Mouse (Mus musculus) megakaryocyte, embryonic 14.5 days (primary cell): Measurements from ENCODE around the gene Mprip. TPM values are rescaled to one million over a fixed set of nuclear protein-coding genes. Genes with fewer than 3 reads are reported as not detected.
A peak's percentile ranks its signal among the peaks of the same experiment; 100 is the strongest.

Experiments
- H3K27me3 ChIP-seq: replicated peaks from 2 replicates; pipeline ENCODE3; 2012; ENCODE audit warnings: inconsistent platforms
- H3K36me3 ChIP-seq: replicated peaks from 2 replicates; pipeline ENCODE3; 2012; ENCODE audit warnings: low read length, inconsistent platforms, mixed read lengths
- H3K4me1 ChIP-seq: 2 replicates; pipeline ENCODE4 v1.6.1; 2012; ENCODE audit warnings: inconsistent platforms
- H3K4me3 ChIP-seq: replicated peaks from 2 replicates; pipeline ENCODE3; 2012; ENCODE audit warnings: moderate library complexity, mild to moderate bottlenecking, inconsistent platforms
- H3K9me3 ChIP-seq: 2 replicates; pipeline ENCODE4 v1.6.1; 2012; ENCODE audit warnings: inconsistent platforms
- FLI1 ChIP-seq: IDR thresholded peaks from 2 replicates; pipeline ENCODE4 v1.6.1; 2012; ENCODE audit warnings: low read length, inconsistent platforms, mixed read lengths
- GATA1 ChIP-seq: IDR thresholded peaks from 3 replicates; pipeline ENCODE4 v1.6.1; 2012; ENCODE audit warnings: mixed read lengths, low read length, inconsistent platforms, borderline replicate concordance
- polyA plus RNA-seq: library from polyadenylated mRNA; stranded (reverse); fragments of >175 nt; gene quantifications from 2 replicates; pipeline ENCODE4 v1.2.3, GENCODE M21; 2012; ENCODE audit warnings: low replicate concordance; ENCODE audit not compliant: insufficient read depth

Gene Mprip
- polyA plus RNA-seq, 1 experiment, result 37.2 TPM

GRCm38 (mm10) chr11:59808170-59808960, 147.3 kb downstream of the Mprip start:
- Histone ChIP-seq H3K4me1 (peaks cover 76% of the 10 kb centered on the region), H3K27me3 (no peaks in the 10 kb centered on the region), H3K9me3 (no peaks in the 10 kb centered on the region), H3K4me3 (peak overlapping the region; percentile 93), H3K36me3 (peaks cover 62% of the 10 kb centered on the region)
- TF ChIP-seq GATA1 (no peak), FLI1 (no peak)

DNA sequence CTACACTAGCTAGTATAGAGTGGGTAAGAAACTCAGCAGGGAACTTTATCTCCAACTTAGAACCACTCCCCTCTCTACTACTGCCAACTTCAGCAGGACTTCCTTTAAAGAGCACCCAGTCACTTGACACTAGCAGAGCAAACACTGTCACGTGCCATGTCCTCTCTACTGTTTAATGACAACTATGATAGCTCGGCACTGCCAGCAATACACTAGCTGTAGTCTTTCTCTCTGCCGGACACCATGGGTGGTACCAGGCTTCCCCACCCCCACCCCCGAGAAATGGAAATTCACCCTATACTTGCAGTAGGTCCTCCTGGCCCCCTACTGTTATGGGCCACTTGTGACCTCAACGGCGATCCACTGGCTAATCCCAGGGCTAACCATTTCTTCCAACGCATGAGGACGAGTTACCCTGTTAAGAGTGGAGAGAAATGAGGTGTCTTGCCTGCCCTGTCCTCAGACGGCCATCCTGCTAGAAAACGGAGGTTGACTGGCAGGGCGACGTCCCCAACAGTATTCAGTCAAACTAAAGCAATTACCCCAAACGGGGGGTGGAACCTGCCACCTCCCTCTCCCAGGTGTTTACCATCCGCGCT, 148.1 kb downstream of the Mprip start:
- Histone ChIP-seq H3K27me3 (no peaks in the 10 kb centered on the region), H3K4me1 (peaks cover 77% of the 10 kb centered on the region), H3K4me3 (peak overlapping the region; percentile 93), H3K36me3 (peaks cover 58% of the 10 kb centered on the region), H3K9me3 (no peaks in the 10 kb centered on the region)
- no peak for TF ChIP-seq GATA1
- no peak for TF ChIP-seq FLI1

DNA sequence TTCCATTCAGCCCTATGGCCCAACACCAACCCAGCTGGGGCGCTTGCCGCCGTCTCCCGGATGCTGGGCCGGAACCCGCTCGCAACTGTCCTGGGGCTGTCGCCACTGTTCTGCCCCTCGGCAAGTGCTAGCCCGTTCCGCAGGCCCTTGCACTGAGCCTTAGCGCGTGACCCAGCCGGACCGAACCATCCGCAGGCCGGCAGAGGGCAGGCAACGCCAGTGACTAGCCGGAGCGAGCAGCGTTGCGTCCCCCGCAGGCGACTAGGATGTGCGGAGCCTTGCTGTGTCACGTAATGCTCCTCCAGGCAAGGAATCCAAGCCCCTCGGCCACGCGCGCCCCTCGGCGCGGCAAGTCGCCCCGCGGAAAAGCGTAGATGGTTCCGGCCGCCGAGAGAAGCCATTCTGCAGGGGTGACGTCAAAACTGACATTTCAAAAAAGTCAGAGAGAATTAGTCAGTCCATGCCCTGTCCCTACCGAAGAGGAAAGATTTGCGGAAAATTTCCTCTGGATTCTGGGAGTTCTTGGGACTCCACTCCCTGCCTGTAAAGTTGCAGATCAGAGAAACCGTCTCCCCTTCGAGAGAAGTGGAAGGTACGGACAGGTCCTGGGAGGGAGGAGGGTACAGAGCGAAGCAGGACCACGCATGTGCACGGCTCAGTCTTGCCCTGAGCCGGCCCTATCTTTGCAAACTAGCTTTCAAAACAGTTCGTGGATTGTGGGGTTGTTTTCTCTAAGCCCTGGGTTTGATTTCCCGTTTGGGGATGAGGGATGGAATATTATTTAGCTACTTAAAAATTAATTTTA, 148.8 kb downstream of the Mprip start, which contains the start of gene Flcn:
TSS of gene Flcn (minus strand) at position 347 of the 805 bp plus-strand sequence.
- no peaks in the 10 kb centered on the region for H3K9me3 ChIP-seq
- peaks cover 55% of the 10 kb centered on the region for H3K36me3 ChIP-seq
- no peak for TF ChIP-seq GATA1
- no peak for TF ChIP-seq FLI1

GRCm38 (mm10) chr11:59810480-59811158, 149.5 kb downstream of the Mprip start:
- TF ChIP-seq FLI1, result no peak
- no peak for TF ChIP-seq GATA1
- no peaks in the 10 kb centered on the region for H3K9me3 ChIP-seq
- H3K36me3 ChIP-seq, result peaks cover 50% of the 10 kb centered on the region

More for the DNA sequence above, 148.8 kb downstream of the Mprip start, which contains the start of gene Flcn:
- H3K27me3 ChIP-seq, result no peaks in the 10 kb centered on the region
- H3K4me1 ChIP-seq, result peaks cover 71% of the 10 kb centered on the region
- H3K4me3 ChIP-seq, result peak within 1 kb of the TSS; percentile 93

GRCm38 (mm10) chr11:59811211-59811610, 150.1 kb downstream of the Mprip start:
- Histone ChIP-seq H3K27me3 (no peaks in the 10 kb centered on the region), H3K4me3 (peak overlapping the region; percentile 93), H3K36me3 (peaks cover 50% of the 10 kb centered on the region), H3K4me1 (peaks cover 57% of the 10 kb centered on the region), H3K9me3 (no peaks in the 10 kb centered on the region)
- TF ChIP-seq FLI1, result no peak
- TF ChIP-seq GATA1, result no peak

More at GRCm38 (mm10) chr11:59810480-59811158, 149.5 kb downstream of the Mprip start:
- peaks cover 63% of the 10 kb centered on the region for H3K4me1 ChIP-seq
- peak overlapping the region; percentile 93 for H3K4me3 ChIP-seq
- no peaks in the 10 kb centered on the region for H3K27me3 ChIP-seq

GRCm38 (mm10) chr11:59813276-59813675, 152.2 kb downstream of the Mprip start:
- TF ChIP-seq FLI1, result no peak
- TF ChIP-seq GATA1, result no peak
- peaks cover 52% of the 10 kb centered on the region for H3K36me3 ChIP-seq

GRCm38 (mm10) chr11:59814311-59814710, 153.2 kb downstream of the Mprip start:
- H3K9me3 ChIP-seq, result no peaks in the 10 kb centered on the region
- H3K4me1 ChIP-seq, result peaks cover 34% of the 10 kb centered on the region
- H3K27me3 ChIP-seq, result no peaks in the 10 kb centered on the region
- TF ChIP-seq FLI1 (no peak), GATA1 (no peak)
- H3K4me3 ChIP-seq, result no peak overlapping the region
- peaks cover 60% of the 10 kb centered on the region for H3K36me3 ChIP-seq

More at GRCm38 (mm10) chr11:59813276-59813675, 152.2 kb downstream of the Mprip start:
- Histone ChIP-seq H3K4me3 (no peak overlapping the region), H3K9me3 (no peaks in the 10 kb centered on the region), H3K27me3 (no peaks in the 10 kb centered on the region), H3K4me1 (peaks cover 41% of the 10 kb centered on the region)

DNA sequence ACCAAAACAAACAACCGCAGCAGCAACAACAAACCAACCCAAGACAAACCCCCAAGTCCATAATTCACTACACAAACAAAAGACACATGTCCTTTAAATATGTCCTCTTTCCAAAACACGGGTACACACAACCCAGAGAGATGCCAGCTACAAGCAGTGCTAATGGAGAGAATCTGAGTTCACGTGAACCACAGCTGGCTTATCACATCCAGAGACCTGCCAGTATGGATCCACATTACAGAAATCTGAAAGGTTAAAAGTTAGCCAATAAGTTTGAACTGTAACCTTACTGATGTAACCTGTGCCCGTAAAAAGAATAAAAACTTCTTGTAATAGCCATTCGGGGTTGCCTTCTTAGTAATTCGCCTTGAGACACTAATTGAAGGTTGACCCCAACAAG, 153.8 kb downstream of the Mprip start:
- no peaks in the 10 kb centered on the region for H3K27me3 ChIP-seq
- H3K9me3 ChIP-seq, result no peaks in the 10 kb centered on the region
- no peak overlapping the region for H3K4me3 ChIP-seq
- TF ChIP-seq GATA1 (no peak), FLI1 (no peak)
- peaks cover 67% of the 10 kb centered on the region for H3K36me3 ChIP-seq
- peaks cover 40% of the 10 kb centered on the region for H3K4me1 ChIP-seq

DNA sequence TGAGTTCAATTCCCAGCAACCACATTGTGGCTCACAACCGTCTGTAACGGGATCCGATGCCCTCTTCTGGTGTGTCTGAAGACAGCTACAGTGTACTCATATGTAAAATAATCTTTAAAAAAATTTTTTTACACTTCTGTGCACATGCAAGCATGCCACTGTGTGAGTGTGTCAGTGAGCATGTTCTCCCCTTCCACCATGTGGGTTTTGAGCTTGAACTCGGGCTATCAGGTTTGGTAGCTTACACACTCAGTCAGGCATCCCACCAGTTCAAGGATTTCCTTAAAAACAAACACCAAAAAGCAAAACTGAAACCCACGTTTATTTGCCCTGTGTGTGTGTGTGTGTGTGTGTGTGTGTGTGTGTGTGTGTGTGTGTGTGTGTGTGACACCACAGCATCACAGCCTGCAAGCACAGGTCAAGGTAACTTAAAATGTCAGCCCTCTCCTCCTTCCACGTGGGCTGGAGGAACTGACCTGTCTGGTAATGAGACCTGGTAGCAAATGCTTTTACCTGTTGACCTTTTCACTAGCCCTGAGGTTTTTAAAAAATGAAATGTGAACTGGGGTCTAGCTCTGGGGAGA, 154.5 kb downstream of the Mprip start:
- peaks cover 73% of the 10 kb centered on the region for H3K36me3 ChIP-seq
- H3K9me3 ChIP-seq, result no peaks in the 10 kb centered on the region
- no peaks in the 10 kb centered on the region for H3K27me3 ChIP-seq
- H3K4me1 ChIP-seq, result peaks cover 46% of the 10 kb centered on the region
- TF ChIP-seq GATA1, result no peak
- TF ChIP-seq FLI1, result no peak
- no peak overlapping the region for H3K4me3 ChIP-seq
